Mouse (Mus musculus) heart, adult 2 months (tissue): ENCODE data around the gene Ropn1l. TPM values are rescaled to one million over a fixed set of nuclear protein-coding genes. Genes with fewer than 3 reads are reported as not detected.
A peak's percentile ranks its signal among the peaks of the same experiment; 100 is the strongest.

Experiments
- DNase-seq, 2 experiments: peaks; one replicate each; pipeline ENCODE4 v3.0.0; 2021
- H3K27ac ChIP-seq: fragments of 200-600 bp; 2 replicates; pipeline ENCODE4 v1.8.1; 2022
- H3K27me3 ChIP-seq: fragments of 200-500 bp; 2 replicates; pipeline ENCODE4 v1.6.1; 2012; ENCODE audit warnings: mild to moderate bottlenecking, low read length, inconsistent platforms, mixed read lengths; ENCODE audit not compliant: control insufficient read depth, insufficient read depth
- H3K36me3 ChIP-seq: fragments of 200-500 bp; 2 replicates; pipeline ENCODE4 v1.6.1; 2012; ENCODE audit warnings: low read length, inconsistent platforms; ENCODE audit not compliant: control insufficient read depth, insufficient read depth
- H3K4me1 ChIP-seq: fragments of 200-500 bp; 2 replicates; pipeline ENCODE4 v1.6.1; 2011; ENCODE audit warnings: low read length; ENCODE audit not compliant: control insufficient read depth, insufficient read depth
- H3K4me3 ChIP-seq: fragments of 200-600 bp; 2 replicates; pipeline ENCODE4 v1.8.1; 2022
- H3K79me2 ChIP-seq: fragments of 200-500 bp; replicated peaks from 2 replicates; pipeline ENCODE4 v1.6.1; 2012; ENCODE audit warnings: mild to moderate bottlenecking, inconsistent platforms, low read length, moderate library complexity, mixed read lengths; ENCODE audit not compliant: control insufficient read depth, insufficient read depth
- H3K9ac ChIP-seq: fragments of 200-500 bp; 2 replicates; pipeline ENCODE4 v1.6.1; 2012; ENCODE audit warnings: low read depth, mild to moderate bottlenecking, control low read depth, inconsistent platforms, low read length, mixed read lengths
- CTCF ChIP-seq: fragments of 200-600 bp; IDR thresholded peaks from 2 replicates; pipeline ENCODE4 v1.8.1; 2022; ENCODE audit warnings: antibody characterized with exemption, mild to moderate bottlenecking, moderate library complexity
- EP300 ChIP-seq: fragments of 200-500 bp; IDR thresholded peaks from 2 replicates; pipeline ENCODE4 v1.6.1; 2011; ENCODE audit warnings: low read depth, low read length, control low read depth; ENCODE audit not compliant: insufficient read depth
- POLR2A ChIP-seq: fragments of 200-500 bp; IDR thresholded peaks from 2 replicates; pipeline ENCODE4 v1.6.1; 2011; ENCODE audit warnings: mild to moderate bottlenecking, low read depth, low read length, control low read depth; ENCODE audit not compliant: insufficient read depth
- WGBS: fragments of 180-500 bp; shearing (Covaris S2); methylation state at CpG from one replicate; pipeline ENCODE4 v1.1.7; 2018; 5-methylcytosine and 5-hydroxymethylcytosine counted together
- intact Hi-C: fragments of 180-260 bp; cut with DNase I; formaldehyde crosslinking; loops from one replicate; pipeline ENCODE4 v1.15.1; 2025
- long read RNA-seq: library from polyadenylated mRNA; stranded (forward); transcript quantifications from one replicate; pipeline ENCODE4 v2.0.0, GENCODE M21; 2021
- polyA plus RNA-seq: library from polyadenylated mRNA; depleted of rRNA; stranded (reverse); fragments of >200 nt; gene quantifications from 2 replicates; pipeline ENCODE4 v1.2.3, GENCODE M21; 2012; rRNA removed
- total RNA-seq, 2 experiments: library from RNA; stranded (reverse); gene quantifications; 2 replicates each; pipeline ENCODE4 v1.2.3; 2021

Ropn1l gene
- not detected for total RNA-seq
- polyA plus RNA-seq: 0.67 and 0.86 TPM in 2 replicates
- long read RNA-seq: 0 reads

DNA sequence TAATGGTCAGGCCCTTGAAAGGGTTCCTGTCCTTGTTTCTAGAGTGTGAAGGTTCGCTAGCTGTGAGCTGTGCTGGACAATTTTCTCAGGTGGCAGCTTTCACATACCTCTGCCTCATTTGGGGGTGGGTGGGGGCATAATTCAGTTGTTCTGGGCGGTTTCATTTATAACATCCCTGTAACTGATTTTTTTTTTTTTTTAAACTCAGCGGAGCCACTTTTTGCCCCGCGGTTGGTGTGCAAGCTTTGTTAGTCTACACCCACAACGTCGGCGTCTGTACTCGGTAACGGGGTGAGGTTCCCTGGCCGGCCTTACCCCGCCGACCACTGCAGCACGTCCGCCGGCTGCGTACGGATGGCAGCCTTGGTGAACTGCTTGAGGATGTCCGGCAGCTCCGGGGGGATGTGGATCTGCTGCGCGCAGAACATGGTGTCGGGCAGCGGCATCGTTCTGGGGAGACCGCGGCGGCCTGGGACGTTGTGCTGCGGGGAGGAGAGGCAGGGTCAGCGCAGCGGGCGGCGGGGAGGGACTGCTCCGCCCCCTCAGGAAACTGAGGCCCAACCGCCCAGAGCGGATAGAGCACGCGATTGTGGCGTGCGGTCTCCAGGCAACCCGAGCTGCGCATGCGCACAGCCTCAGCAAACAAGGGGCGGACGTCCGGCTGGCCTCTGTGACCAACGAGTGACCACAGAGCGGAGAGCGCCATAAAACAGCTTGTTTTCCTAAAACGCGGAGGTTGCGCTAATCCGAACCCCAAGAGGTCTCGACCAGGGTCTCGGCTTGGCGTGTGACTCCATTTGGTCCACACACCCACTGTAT, at the start of gene Ropn1l:
Gene Ropn1l, minus strand, starts transcription at position 640 of the 819 bp plus-strand sequence.
- Histone ChIP-seq H3K36me3 (no peaks in the 10 kb centered on the region), H3K9ac (peak within 1 kb of the TSS; percentile 89), H3K79me2 (no peaks in the 10 kb centered on the region), H3K4me3 (peak within 1 kb of the TSS; percentile 64), H3K4me1 (no peaks in the 10 kb centered on the region; the same call in 1 of the 2 replicates), H3K27ac (peak within 1 kb of the TSS; percentile 74), H3K27me3 (no peaks in the 10 kb centered on the region)
- intact Hi-C loops: loop anchor here (5.0 kb wide), 2 partner anchors 134 to 231 kb away; partner anchors contain the start of gene Dap
- TF ChIP-seq POLR2A (peak; percentile 86), CTCF (no peak), EP300 (peak; percentile 58; the same call in 1 of the 2 replicates)
- DNase-seq: peak; percentile 96
- WGBS: under 1% methylated on average over 57 of the region's 57 CpGs

DNA sequence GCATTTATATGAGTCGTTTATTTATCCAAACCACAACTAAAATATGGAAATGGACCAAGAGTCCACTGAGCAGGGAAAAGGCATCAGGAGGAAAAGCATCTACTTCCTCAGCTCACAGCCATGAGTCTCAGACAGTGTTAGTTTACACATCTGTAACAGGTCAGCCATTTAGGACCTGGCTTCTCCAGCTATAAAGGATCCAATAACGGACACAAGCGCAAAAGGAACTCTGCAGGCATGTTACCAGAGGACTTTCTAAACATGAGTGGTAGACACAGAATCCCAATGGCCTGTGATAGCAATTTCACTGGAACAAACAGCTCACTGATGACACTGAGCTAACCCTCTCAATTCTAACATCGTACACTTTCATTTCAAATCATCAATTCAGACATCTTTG, 49.5 kb upstream of the Ropn1l start:
- no peak overlapping the region for H3K27ac ChIP-seq
- H3K4me3 ChIP-seq: no peak overlapping the region
- intact Hi-C loops: no loop called here
- 82% methylated on average over 4 of the region's 4 CpGs for WGBS
- no peak overlapping the region for H3K9ac ChIP-seq
- H3K4me1 ChIP-seq: no peaks in the 10 kb centered on the region
- TF ChIP-seq POLR2A (no peak), EP300 (no peak), CTCF (no peak)
- H3K36me3 ChIP-seq: peaks cover 1% of the 10 kb centered on the region; the same call in 1 of the 2 replicates
- no peak for DNase-seq
- H3K27me3 ChIP-seq: no peaks in the 10 kb centered on the region
- H3K79me2 ChIP-seq: no peaks in the 10 kb centered on the region; the same call in 1 of the 2 replicates

GRCm38 (mm10) chr15:31502313-31502712, 48.8 kb upstream of the Ropn1l start:
- 55% methylated on average over 1 of the region's 1 CpGs for WGBS
- H3K27me3 ChIP-seq: no peaks in the 10 kb centered on the region
- H3K79me2 ChIP-seq: no peaks in the 10 kb centered on the region; the same call in 1 of the 2 replicates
- intact Hi-C loops: no loop called here
- no peak for DNase-seq
- H3K9ac ChIP-seq: no peak overlapping the region
- TF ChIP-seq EP300 (no peak), CTCF (no peak), POLR2A (no peak)
- peaks cover 3% of the 10 kb centered on the region for H3K36me3 ChIP-seq
- H3K27ac ChIP-seq: no peak overlapping the region
- no peak overlapping the region for H3K4me3 ChIP-seq
- no peaks in the 10 kb centered on the region for H3K4me1 ChIP-seq

GRCm38 (mm10) chr15:31494803-31495202, 41.3 kb upstream of the Ropn1l start:
- Histone ChIP-seq H3K27ac (no peak overlapping the region), H3K79me2 (no peaks in the 10 kb centered on the region), H3K4me1 (peaks cover 1% of the 10 kb centered on the region; the same call in 1 of the 2 replicates), H3K9ac (no peak overlapping the region), H3K36me3 (peaks cover 6% of the 10 kb centered on the region), H3K27me3 (no peaks in the 10 kb centered on the region), H3K4me3 (no peak overlapping the region)
- DNase-seq: no peak
- TF ChIP-seq CTCF (no peak), EP300 (no peak), POLR2A (no peak)
- WGBS: 89% methylated on average over 9 of the region's 9 CpGs
- intact Hi-C loops: no loop called here

GRCm38 (mm10) chr15:31494310-31494709, 40.8 kb upstream of the Ropn1l start:
- intact Hi-C loops: no loop called here
- Histone ChIP-seq H3K9ac (no peak overlapping the region), H3K36me3 (peaks cover 6% of the 10 kb centered on the region), H3K27ac (no peak overlapping the region), H3K4me3 (no peak overlapping the region), H3K79me2 (no peaks in the 10 kb centered on the region), H3K27me3 (no peaks in the 10 kb centered on the region), H3K4me1 (peaks cover 1% of the 10 kb centered on the region; the same call in 1 of the 2 replicates)
- TF ChIP-seq POLR2A (no peak), EP300 (no peak), CTCF (no peak)
- DNase-seq: no peak
- WGBS: 83% methylated on average over 3 of the region's 3 CpGs

DNA sequence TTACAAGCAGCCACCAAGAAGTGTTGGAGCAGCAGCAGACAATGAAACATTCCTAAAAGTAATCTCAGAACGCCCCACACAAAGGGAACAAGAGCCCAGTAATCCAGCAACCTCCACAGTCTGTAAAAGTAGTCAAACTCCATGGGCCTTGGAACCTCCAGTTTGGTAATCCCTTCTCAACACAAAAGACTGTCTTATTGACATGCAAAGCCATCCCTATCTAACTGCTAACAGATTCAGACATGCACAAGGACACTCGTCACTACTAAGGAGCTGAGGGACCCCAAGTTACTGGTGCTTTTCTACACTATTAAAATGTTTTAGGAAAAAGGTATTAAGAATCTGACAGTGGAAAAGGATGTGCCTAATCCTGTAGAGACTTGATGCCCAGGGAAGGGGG, 33.9 kb upstream of the Ropn1l start:
- H3K36me3 ChIP-seq: peaks cover 5% of the 10 kb centered on the region; the same call in 1 of the 2 replicates
- H3K27me3 ChIP-seq: no peaks in the 10 kb centered on the region
- intact Hi-C loops: no loop called here
- WGBS: 78% methylated on average over 2 of the region's 2 CpGs
- H3K27ac ChIP-seq: no peak overlapping the region
- DNase-seq: no peak
- no peaks in the 10 kb centered on the region for H3K4me1 ChIP-seq
- no peaks in the 10 kb centered on the region for H3K79me2 ChIP-seq
- H3K4me3 ChIP-seq: no peak overlapping the region
- TF ChIP-seq POLR2A (no peak), CTCF (no peak), EP300 (no peak)
- no peak overlapping the region for H3K9ac ChIP-seq
